Mouse (Mus musculus) heart, adult 18-20 months (tissue): ENCODE measurements around the gene Ptprg. TPM values are rescaled to one million over a fixed set of nuclear protein-coding genes. Genes with fewer than 3 reads are reported as not detected.

Experiments
- DNase-seq, 2 experiments: peaks; one replicate each; pipeline ENCODE4 v3.0.0; 2021 to 2022; ENCODE audit warnings: mixed read lengths in 1 of 2
- total RNA-seq, 2 experiments: library from RNA; stranded (reverse); gene quantifications; 2 replicates each; pipeline ENCODE4 v1.2.3; 2021

Gene Ptprg
- total RNA-seq, 2 experiments from 2014 or later = 46.4 to 51.8 TPM

GRCm38 (mm10) chr14:11618140-11618705 is 64.9 kb downstream of the Ptprg start:
- peak in 1 of 2 experiments; percentile 14 for DNase-seq

GRCm38 (mm10) chr14:11619606-11620005 is 66.3 kb downstream of the Ptprg start:
- no peak for DNase-seq

- no peak for DNase-seq
These were observed 67.0 kb downstream of the Ptprg start for GRCm38 (mm10) chr14:11620314-11620713.

GRCm38 (mm10) chr14:11620962-11621568 is 67.7 kb downstream of the Ptprg start:
- no peak for DNase-seq

GRCm38 (mm10) chr14:11623576-11623975 is 70.2 kb downstream of the Ptprg start:
- no peak for DNase-seq

GRCm38 (mm10) chr14:11630736-11631135 is 77.4 kb downstream of the Ptprg start:
- DNase-seq = no peak

- DNase-seq = no peak
These were observed 78.2 kb downstream of the Ptprg start for GRCm38 (mm10) chr14:11631505-11631904.

- no peak for DNase-seq
These were observed 84.3 kb downstream of the Ptprg start for GRCm38 (mm10) chr14:11637673-11638072.

- DNase-seq = no peak
These were observed 86.0 kb downstream of the Ptprg start for GRCm38 (mm10) chr14:11639366-11639765.

GRCm38 (mm10) chr14:11640372-11640771 is 87.0 kb downstream of the Ptprg start:
- DNase-seq = no peak

- DNase-seq = no peak
These were observed 87.7 kb downstream of the Ptprg start for GRCm38 (mm10) chr14:11640996-11641395.

- peak; percentile 56 to 59 for DNase-seq
These were observed 89.6 kb downstream of the Ptprg start for GRCm38 (mm10) chr14:11642977-11643376.

GRCm38 (mm10) chr14:11657374-11657773 is 104.0 kb downstream of the Ptprg start:
- DNase-seq = peak in 1 of 2 experiments; percentile 40

- no peak for DNase-seq
These were observed 110.4 kb downstream of the Ptprg start for GRCm38 (mm10) chr14:11663661-11664215.

GRCm38 (mm10) chr14:11664302-11664701 is 111.0 kb downstream of the Ptprg start:
- DNase-seq = peak; percentile 33 to 49

- no peak for DNase-seq
These were observed 111.7 kb downstream of the Ptprg start for GRCm38 (mm10) chr14:11665046-11665445.

GRCm38 (mm10) chr14:11667762-11668161 is 114.4 kb downstream of the Ptprg start:
- DNase-seq = no peak

- no peak for DNase-seq
These were observed 117.5 kb downstream of the Ptprg start for GRCm38 (mm10) chr14:11670847-11671246.

GRCm38 (mm10) chr14:11672981-11673547 is 119.7 kb downstream of the Ptprg start:
- peak in 1 of 2 experiments; percentile 9 for DNase-seq

GRCm38 (mm10) chr14:11678201-11678600 is 124.9 kb downstream of the Ptprg start:
- DNase-seq = no peak

- DNase-seq = no peak
These were observed 126.4 kb downstream of the Ptprg start for GRCm38 (mm10) chr14:11679741-11680140.

GRCm38 (mm10) chr14:11680621-11681020 is 127.3 kb downstream of the Ptprg start:
- no peak for DNase-seq

GRCm38 (mm10) chr14:11682441-11682840 is 129.1 kb downstream of the Ptprg start:
- DNase-seq = no peak
